Mouse (Mus musculus): ENCODE data around the gene Bicd2. TPM values are rescaled to one million over a fixed set of nuclear protein-coding genes. Genes with fewer than 3 reads are reported as not detected.
"Not testable (repeated sequence)": the region's sequence is repeated elsewhere in the genome, so short reads cannot be mapped to it uniquely, and the experiment has no call there.

Bicd2 gene
- polyA plus RNA-seq, 1 experiment from 2014 or later, result 30.1 TPM

- Histone ChIP-seq H3K9me3 (ENCODE audit: control insufficient read depth, low read length) (no peaks in the 10 kb centered on the region), H3K4me2 (ENCODE audit: low read length) (no peak overlapping the region), H3K27ac (ENCODE audit: low read length) (no peak overlapping the region), H3K27me3 (replicated peaks; ENCODE audit: control insufficient read depth, insufficient read depth, low read length) (no peaks in the 10 kb centered on the region), H3K4me1 (replicated peaks; ENCODE audit: control insufficient read depth, insufficient read depth, low read length) (no peaks in the 10 kb centered on the region; the same call in 1 of the 2 replicates), H3K36me3 (ENCODE audit: control insufficient read depth, insufficient read depth) (peaks cover 9% of the 10 kb centered on the region), H3K4me3 (replicated peaks; ENCODE audit: low read length) (no peak overlapping the region), H3K9ac (replicated peaks; ENCODE audit: low read depth, low read length) (no peak overlapping the region)
- WGBS, result 76% methylated on average over 4 of the region's 4 CpGs
- peak; percentile 49; the same call in 1 of the 2 replicates for ATAC-seq
These were observed 26.5 kb downstream of the Bicd2 start for GRCm38 (mm10) chr13:49367657-49368440.

- Histone ChIP-seq H3K4me2 (ENCODE audit: low read length) (no peak overlapping the region), H3K4me3 (replicated peaks; ENCODE audit: low read length) (no peak overlapping the region), H3K4me1 (replicated peaks; ENCODE audit: control insufficient read depth, insufficient read depth, low read length) (no peaks in the 10 kb centered on the region; the same call in 1 of the 2 replicates), H3K9ac (replicated peaks; ENCODE audit: low read depth, low read length) (no peak overlapping the region), H3K36me3 (ENCODE audit: control insufficient read depth, insufficient read depth) (peaks cover 9% of the 10 kb centered on the region), H3K27ac (ENCODE audit: low read length) (no peak overlapping the region), H3K9me3 (ENCODE audit: control insufficient read depth, low read length) (no peaks in the 10 kb centered on the region), H3K27me3 (replicated peaks; ENCODE audit: control insufficient read depth, insufficient read depth, low read length) (no peaks in the 10 kb centered on the region)
- no peak for ATAC-seq
- WGBS, result 95% methylated on average over 10 of the region's 10 CpGs
These were observed 28.0 kb downstream of the Bicd2 start for GRCm38 (mm10) chr13:49369404-49369803.

- 92% methylated on average over 6 of the region's 6 CpGs for WGBS
- H3K27ac ChIP-seq (ENCODE audit: low read length); ATAC-seq: not testable (repeated sequence)
These were observed 28.8 kb downstream of the Bicd2 start for GRCm38 (mm10) chr13:49370216-49370615.

GRCm38 (mm10) chr13:49370916-49371315, 29.5 kb downstream of the Bicd2 start:
- H3K27ac ChIP-seq (ENCODE audit: low read length); H3K9ac ChIP-seq (replicated peaks; ENCODE audit: low read depth, low read length); ATAC-seq; H3K27me3 ChIP-seq (replicated peaks; ENCODE audit: control insufficient read depth, insufficient read depth, low read length); H3K4me3 ChIP-seq (replicated peaks; ENCODE audit: low read length); H3K4me1 ChIP-seq (replicated peaks; ENCODE audit: control insufficient read depth, insufficient read depth, low read length); H3K4me2 ChIP-seq (ENCODE audit: low read length); H3K9me3 ChIP-seq (ENCODE audit: control insufficient read depth, low read length): not testable (repeated sequence)
- 88% methylated on average over 5 of the region's 5 CpGs for WGBS
- peaks cover 15% of the 10 kb centered on the region for H3K36me3 ChIP-seq (ENCODE audit: control insufficient read depth, insufficient read depth)

More at GRCm38 (mm10) chr13:49370216-49370615, 28.8 kb downstream of the Bicd2 start:
- not testable (repeated sequence) for H3K4me1 ChIP-seq (replicated peaks; ENCODE audit: control insufficient read depth, insufficient read depth, low read length); H3K4me3 ChIP-seq (replicated peaks; ENCODE audit: low read length); H3K27me3 ChIP-seq (replicated peaks; ENCODE audit: control insufficient read depth, insufficient read depth, low read length); H3K4me2 ChIP-seq (ENCODE audit: low read length); H3K9me3 ChIP-seq (ENCODE audit: control insufficient read depth, low read length); H3K9ac ChIP-seq (replicated peaks; ENCODE audit: low read depth, low read length)
- H3K36me3 ChIP-seq (ENCODE audit: control insufficient read depth, insufficient read depth), result peaks cover 11% of the 10 kb centered on the region

GRCm38 (mm10) chr13:49371428-49371899, 30.1 kb downstream of the Bicd2 start:
- Histone ChIP-seq H3K9ac (replicated peaks; ENCODE audit: low read depth, low read length) (no peak overlapping the region), H3K27me3 (replicated peaks; ENCODE audit: control insufficient read depth, insufficient read depth, low read length) (no peaks in the 10 kb centered on the region)

GRCm38 (mm10) chr13:49372370-49373060, 31.1 kb downstream of the Bicd2 start:
- no peak overlapping the region for H3K27ac ChIP-seq (ENCODE audit: low read length)
- WGBS, result 91% methylated on average over 9 of the region's 9 CpGs
- no peaks in the 10 kb centered on the region for H3K4me1 ChIP-seq (replicated peaks; ENCODE audit: control insufficient read depth, insufficient read depth, low read length)
- no peaks in the 10 kb centered on the region for H3K9me3 ChIP-seq (ENCODE audit: control insufficient read depth, low read length)
- no peak overlapping the region for H3K4me2 ChIP-seq (ENCODE audit: low read length)
- H3K36me3 ChIP-seq (ENCODE audit: control insufficient read depth, insufficient read depth), result peaks cover 21% of the 10 kb centered on the region
- ATAC-seq, result no peak
- H3K9ac ChIP-seq (replicated peaks; ENCODE audit: low read depth, low read length), result no peak overlapping the region
- H3K4me3 ChIP-seq (replicated peaks; ENCODE audit: low read length), result no peak overlapping the region
- no peaks in the 10 kb centered on the region for H3K27me3 ChIP-seq (replicated peaks; ENCODE audit: control insufficient read depth, insufficient read depth, low read length)

More at GRCm38 (mm10) chr13:49371428-49371899, 30.1 kb downstream of the Bicd2 start:
- Histone ChIP-seq H3K4me3 (replicated peaks; ENCODE audit: low read length) (no peak overlapping the region), H3K4me1 (replicated peaks; ENCODE audit: control insufficient read depth, insufficient read depth, low read length) (no peaks in the 10 kb centered on the region; the same call in 1 of the 2 replicates), H3K4me2 (ENCODE audit: low read length) (no peak overlapping the region), H3K36me3 (ENCODE audit: control insufficient read depth, insufficient read depth) (peaks cover 19% of the 10 kb centered on the region), H3K27ac (ENCODE audit: low read length) (no peak overlapping the region), H3K9me3 (ENCODE audit: control insufficient read depth, low read length) (no peaks in the 10 kb centered on the region)
- no peak for ATAC-seq
- 82% methylated on average over 3 of the region's 3 CpGs for WGBS

- H3K4me3 ChIP-seq (replicated peaks; ENCODE audit: low read length), result no peak overlapping the region
- H3K27ac ChIP-seq (ENCODE audit: low read length), result no peak overlapping the region
- WGBS, result 59% methylated on average over 6 of the region's 6 CpGs
- no peaks in the 10 kb centered on the region for H3K27me3 ChIP-seq (replicated peaks; ENCODE audit: control insufficient read depth, insufficient read depth, low read length)
- H3K9me3 ChIP-seq (ENCODE audit: control insufficient read depth, low read length), result no peaks in the 10 kb centered on the region
- ATAC-seq, result no peak
- H3K9ac ChIP-seq (replicated peaks; ENCODE audit: low read depth, low read length), result no peak overlapping the region
- H3K36me3 ChIP-seq (ENCODE audit: control insufficient read depth, insufficient read depth), result peaks cover 32% of the 10 kb centered on the region
- no peak overlapping the region for H3K4me2 ChIP-seq (ENCODE audit: low read length)
- no peaks in the 10 kb centered on the region for H3K4me1 ChIP-seq (replicated peaks; ENCODE audit: control insufficient read depth, insufficient read depth, low read length)
These were observed 32.9 kb downstream of the Bicd2 start for GRCm38 (mm10) chr13:49374304-49374703.

GRCm38 (mm10) chr13:49374730-49375129, 33.3 kb downstream of the Bicd2 start:
- Histone ChIP-seq H3K9me3 (ENCODE audit: control insufficient read depth, low read length) (no peaks in the 10 kb centered on the region), H3K27me3 (replicated peaks; ENCODE audit: control insufficient read depth, insufficient read depth, low read length) (no peaks in the 10 kb centered on the region), H3K4me3 (replicated peaks; ENCODE audit: low read length) (no peak overlapping the region), H3K9ac (replicated peaks; ENCODE audit: low read depth, low read length) (no peak overlapping the region), H3K4me1 (replicated peaks; ENCODE audit: control insufficient read depth, insufficient read depth, low read length) (no peaks in the 10 kb centered on the region), H3K27ac (ENCODE audit: low read length) (no peak overlapping the region), H3K36me3 (ENCODE audit: control insufficient read depth, insufficient read depth) (peaks cover 35% of the 10 kb centered on the region), H3K4me2 (ENCODE audit: low read length) (no peak overlapping the region)
- no peak for ATAC-seq
- 82% methylated on average over 6 of the region's 6 CpGs for WGBS

GRCm38 (mm10) chr13:49377608-49378007, 36.2 kb downstream of the Bicd2 start:
- Histone ChIP-seq H3K36me3 (ENCODE audit: control insufficient read depth, insufficient read depth) (peaks cover 38% of the 10 kb centered on the region), H3K9ac (replicated peaks; ENCODE audit: low read depth, low read length) (no peak overlapping the region)
- no peak for ATAC-seq

More at GRCm38 (mm10) chr13:49377608-49378007, 36.2 kb downstream of the Bicd2 start:
- Histone ChIP-seq H3K4me1 (replicated peaks; ENCODE audit: control insufficient read depth, insufficient read depth, low read length) (no peaks in the 10 kb centered on the region), H3K9me3 (ENCODE audit: control insufficient read depth, low read length) (no peaks in the 10 kb centered on the region), H3K27me3 (replicated peaks; ENCODE audit: control insufficient read depth, insufficient read depth, low read length) (no peaks in the 10 kb centered on the region), H3K27ac (ENCODE audit: low read length) (no peak overlapping the region), H3K4me2 (ENCODE audit: low read length) (no peak overlapping the region), H3K4me3 (replicated peaks; ENCODE audit: low read length) (no peak overlapping the region)
- WGBS, result 87% methylated on average over 6 of the region's 6 CpGs
